Mouse (Mus musculus) midbrain, postnatal 0 days (tissue): ENCODE results near the gene E130308A19Rik. TPM values are rescaled to one million over a fixed set of nuclear protein-coding genes. Genes with fewer than 3 reads are reported as not detected.

Source experiments
- ATAC-seq: fragments of 200-750 bp; cut with Nextera tagmentation; 2 replicates; pipeline ENCODE4 v1.8.0; 2017; ENCODE audit warnings: moderate number of reproducible peaks, mild to moderate bottlenecking, moderate TSS enrichment, moderate library complexity; ENCODE audit not compliant: low FRiP score
- DNase-seq: peaks from one replicate; pipeline ENCODE4 v3.0.0-alpha.2; 2015; ENCODE audit warnings: low spot score
- H3K27ac ChIP-seq: fragments of 300-500 bp; sonication (generic); 2 replicates; pipeline ENCODE4 v1.5.1; 2014; ENCODE audit warnings: low read depth, mild to moderate bottlenecking, low read length, mixed read lengths
- H3K27me3 ChIP-seq: fragments of 300-500 bp; sonication (generic); 2 replicates; pipeline ENCODE4 v1.6.1; 2014; ENCODE audit warnings: low read length, control low read depth, mixed read lengths; ENCODE audit not compliant: insufficient read depth
- H3K36me3 ChIP-seq: fragments of 300-500 bp; sonication (generic); 2 replicates; pipeline ENCODE4 v1.6.1; 2014; ENCODE audit warnings: low read length, control low read depth, mixed read lengths; ENCODE audit not compliant: insufficient read depth
- H3K4me1 ChIP-seq: fragments of 300-500 bp; sonication (generic); 2 replicates; pipeline ENCODE4 v1.6.1; 2014; ENCODE audit warnings: mild to moderate bottlenecking, control low read depth, antibody characterized with exemption, low read length, mixed read lengths; ENCODE audit not compliant: insufficient read depth
- H3K4me2 ChIP-seq: fragments of 300-500 bp; sonication (generic); 2 replicates; pipeline ENCODE4 v1.6.1; 2014; ENCODE audit warnings: low read depth, mild to moderate bottlenecking, low read length, mixed read lengths; ENCODE audit not compliant: poor library complexity, severe bottlenecking
- H3K4me3 ChIP-seq: fragments of 300-500 bp; sonication (generic); 2 replicates; pipeline ENCODE4 v1.5.1; 2014; ENCODE audit warnings: low read depth, mild to moderate bottlenecking, low read length, moderate library complexity
- H3K9ac ChIP-seq: fragments of 300-500 bp; sonication (generic); replicated peaks from 2 replicates; pipeline ENCODE4 v1.6.1; 2014; ENCODE audit warnings: mild to moderate bottlenecking, low read length, moderate library complexity, mixed read lengths; ENCODE audit not compliant: poor library complexity, severe bottlenecking
- H3K9me3 ChIP-seq: fragments of 300-500 bp; sonication (generic); 2 replicates; pipeline ENCODE4 v1.6.1; 2016; ENCODE audit warnings: low read length, control low read depth
- CTCF ChIP-seq: IDR thresholded peaks from 2 replicates; pipeline ENCODE4 v1.5.1; 2016; ENCODE audit warnings: antibody characterized with exemption, mild to moderate bottlenecking
- WGBS: fragments of 180-500 bp; shearing (Covaris S2); extraction: QIAGEN DNeasy Blood & Tissue Kit; methylation state at CpG from one replicate; pipeline ENCODE4 v1.1.7; 2014; 5-methylcytosine and 5-hydroxymethylcytosine counted together
- polyA plus RNA-seq: library from polyadenylated mRNA; unstranded; fragments of >200 nt; fragmentation: Nextera tagmentation; extraction: Ambion mirVana; gene quantifications from 2 replicates; pipeline ENCODE4 v1.2.1, GENCODE M21; 2015
- total RNA-seq: library from RNA; depleted of rRNA; stranded (reverse); fragments of >200 nt; gene quantifications from 2 replicates; pipeline ENCODE4 v1.2.3, GENCODE M21; 2014

Gene E130308A19Rik
- total and polyA plus RNA-seq, 2 experiments from 2014 or later: 27.9 to 33.5 TPM

- WGBS: 93% methylated on average over 3 of the region's 3 CpGs
- H3K4me2 ChIP-seq: no peak overlapping the region
- no peaks in the 10 kb centered on the region for H3K27me3 ChIP-seq
- no peak for TF ChIP-seq CTCF
- H3K4me1 ChIP-seq: no peaks in the 10 kb centered on the region
- H3K36me3 ChIP-seq: no peaks in the 10 kb centered on the region
- H3K9ac ChIP-seq: no peak overlapping the region
- ATAC-seq (no peak), DNase-seq (no peak)
- H3K4me3 ChIP-seq: no peak overlapping the region
- H3K27ac ChIP-seq: no peak overlapping the region
- H3K9me3 ChIP-seq: no peaks in the 10 kb centered on the region
Observed at GRCm38 (mm10) chr4:59605501-59605900, 20.5 kb upstream of the E130308A19Rik start.

DNA sequence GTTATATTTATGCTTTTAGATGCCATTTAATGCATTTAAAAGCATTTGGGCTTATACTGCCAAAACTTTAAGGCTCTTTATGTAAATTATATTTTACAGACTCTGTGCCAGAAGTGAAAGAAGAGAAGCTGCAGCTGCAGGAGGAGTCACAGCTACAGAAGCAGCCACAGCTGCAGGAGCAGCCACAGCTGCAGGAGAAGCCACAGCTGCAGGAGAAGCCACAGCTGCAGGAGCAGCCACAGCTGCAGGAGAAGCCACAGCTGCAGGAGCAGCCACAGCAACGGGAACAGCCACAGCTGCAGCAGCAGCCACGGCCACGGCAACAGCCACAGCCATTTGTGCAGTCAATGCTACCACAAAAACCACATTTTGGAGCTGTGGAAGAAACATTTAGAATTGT is 15.6 kb upstream of the E130308A19Rik start:
- no peak for TF ChIP-seq CTCF
- H3K27ac ChIP-seq: no peak overlapping the region
- no peaks in the 10 kb centered on the region for H3K9me3 ChIP-seq
- H3K27me3 ChIP-seq: no peaks in the 10 kb centered on the region
- no peak overlapping the region for H3K4me2 ChIP-seq
- H3K9ac ChIP-seq: no peak overlapping the region
- WGBS: 72% methylated on average over 3 of the region's 3 CpGs
- ATAC-seq (no peak), DNase-seq (no peak)
- no peaks in the 10 kb centered on the region for H3K4me1 ChIP-seq
- no peaks in the 10 kb centered on the region for H3K36me3 ChIP-seq
- no peak overlapping the region for H3K4me3 ChIP-seq

- Histone ChIP-seq H3K4me2 (no peak overlapping the region), H3K4me3 (no peak overlapping the region), H3K27me3 (no peaks in the 10 kb centered on the region), H3K4me1 (no peaks in the 10 kb centered on the region), H3K9me3 (no peaks in the 10 kb centered on the region), H3K36me3 (no peaks in the 10 kb centered on the region), H3K27ac (no peak overlapping the region), H3K9ac (no peak overlapping the region)
- DNase-seq (peak; percentile 57), ATAC-seq (no peak)
- 48% methylated on average over 1 of the region's 1 CpGs for WGBS
- TF ChIP-seq CTCF: peak; percentile 72
Observed at GRCm38 (mm10) chr4:59614986-59615385, 11.0 kb upstream of the E130308A19Rik start.

GRCm38 (mm10) chr4:59619611-59620245 is 6.3 kb upstream of the E130308A19Rik start:
- Histone ChIP-seq H3K9me3 (no peaks in the 10 kb centered on the region), H3K4me1 (no peaks in the 10 kb centered on the region), H3K4me2 (no peak overlapping the region), H3K9ac (no peak overlapping the region), H3K4me3 (no peak overlapping the region), H3K27me3 (no peaks in the 10 kb centered on the region), H3K36me3 (no peaks in the 10 kb centered on the region), H3K27ac (no peak overlapping the region)
- DNase-seq: no peak
- WGBS: 89% methylated on average over 5 of the region's 5 CpGs
- no peak for ATAC-seq
- TF ChIP-seq CTCF: no peak

- Histone ChIP-seq H3K9me3 (no peaks in the 10 kb centered on the region), H3K27ac (peak overlapping the region; percentile 86), H3K36me3 (no peaks in the 10 kb centered on the region), H3K4me3 (peak overlapping the region; percentile 96), H3K9ac (peak overlapping the region; percentile 98), H3K4me1 (peaks cover 12% of the 10 kb centered on the region; the same call in 1 of the 2 replicates), H3K27me3 (no peaks in the 10 kb centered on the region), H3K4me2 (peak overlapping the region; percentile 69)
- no peak for TF ChIP-seq CTCF
- DNase-seq (no peak), ATAC-seq (no peak)
- WGBS: 1% methylated on average over 18 of the region's 18 CpGs
Observed at GRCm38 (mm10) chr4:59625676-59625997, 374 bp upstream of the E130308A19Rik start.

GRCm38 (mm10) chr4:59628255-59628654 is 2.2 kb downstream of the E130308A19Rik start:
- no peak overlapping the region for H3K27ac ChIP-seq
- H3K4me1 ChIP-seq: peaks cover 12% of the 10 kb centered on the region; the same call in 1 of the 2 replicates
- DNase-seq (no peak), ATAC-seq (no peak)
- no peaks in the 10 kb centered on the region for H3K27me3 ChIP-seq
- no peak overlapping the region for H3K9ac ChIP-seq
- no peak for TF ChIP-seq CTCF
- H3K4me3 ChIP-seq: no peak overlapping the region
- 48% methylated on average over 4 of the region's 4 CpGs for WGBS
- peak overlapping the region; percentile 34 for H3K4me2 ChIP-seq
- no peaks in the 10 kb centered on the region for H3K36me3 ChIP-seq
- H3K9me3 ChIP-seq: no peaks in the 10 kb centered on the region
